Mouse (Mus musculus): ENCODE results near the gene Xxylt1.

DNA sequence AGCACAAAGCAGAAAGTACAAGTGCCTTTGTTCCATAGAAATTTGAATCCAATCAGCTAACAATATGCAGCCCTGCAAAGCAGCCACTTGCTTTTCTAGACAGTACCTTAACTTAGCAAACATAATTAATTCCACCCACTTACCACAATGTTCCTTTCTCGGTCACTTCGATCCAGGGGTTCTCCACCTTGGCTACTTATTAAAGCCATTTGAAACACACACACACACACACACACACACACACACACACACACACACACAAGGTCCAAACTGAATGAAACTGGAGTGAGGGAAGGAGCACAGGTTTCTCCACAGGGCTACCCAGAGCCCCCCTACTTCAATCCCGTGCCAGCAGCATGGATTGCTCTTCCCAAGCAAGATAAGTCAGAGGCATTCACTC lies 164.3 kb downstream of the Xxylt1 start:
- TF ChIP-seq TCF12 (IDR thresholded peaks at IDR 0.05; ENCODE audit: low read depth, low read length) (no peak), USF1 (IDR thresholded peaks at IDR 0.05; ENCODE audit: low read depth, low read length) (no peak), CTCF (IDR thresholded peaks at IDR 0.05 in 2 of 3, conservative IDR thresholded peaks at IDR 0.05 in 1 of 3; ENCODE audit: control insufficient read depth in 1 of 3, insufficient read depth in 1 of 3, low read depth in 2 of 3, low read length in 3 of 3, poor library complexity in 1 of 3, severe bottlenecking in 1 of 3) (no peak), GATA1 (IDR thresholded peaks at IDR 0.05; ENCODE audit: low read depth, low read length) (no peak), POLR2A (IDR thresholded peaks at IDR 0.05; ENCODE audit: control insufficient read depth in 1 of 2, insufficient read depth in 1 of 2, low read depth in 1 of 2, low read length in 2 of 2, poor library complexity in 1 of 2) (no peak), RAD21 (IDR thresholded peaks at IDR 0.05; ENCODE audit: low read depth, low read length) (no peak)

Data from MEL (cell line).